Mouse (Mus musculus): ENCODE measurements at regions not wholly inside any gene's neighbourhood (a gene's known extent, or its start where the extent isn't known, plus 50 kb on each side); places are given as distances from the start of the nearest gene placed in this dataset.

GRCm38 (mm10) chr12:32489415-32490139 is 111.1 kb downstream of the Ccdc71l start:
- no peak for DNase-seq (ENCODE audit: low spot score)

DNA sequence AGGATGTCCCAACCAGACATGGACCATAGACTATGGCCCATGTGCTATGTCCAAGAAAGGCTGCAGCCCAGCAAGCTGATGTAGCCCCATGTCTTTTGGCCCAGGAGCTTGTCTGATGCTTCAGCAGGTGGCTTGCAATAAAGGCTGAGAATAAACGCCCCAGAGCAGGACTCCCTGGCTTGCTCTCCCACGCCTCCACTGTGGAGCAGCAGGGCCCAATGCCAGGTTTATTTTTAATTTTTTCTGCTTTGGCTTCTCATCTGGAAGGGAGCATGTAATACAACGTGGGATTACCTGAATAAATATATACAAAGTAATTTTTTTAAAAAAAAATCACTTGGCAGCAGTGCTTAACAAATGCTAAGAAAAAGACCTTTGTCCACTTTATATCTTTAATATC is 125.7 kb downstream of the Ccdc71l start:
- DNase-seq (ENCODE audit: low spot score) = no peak

DNA sequence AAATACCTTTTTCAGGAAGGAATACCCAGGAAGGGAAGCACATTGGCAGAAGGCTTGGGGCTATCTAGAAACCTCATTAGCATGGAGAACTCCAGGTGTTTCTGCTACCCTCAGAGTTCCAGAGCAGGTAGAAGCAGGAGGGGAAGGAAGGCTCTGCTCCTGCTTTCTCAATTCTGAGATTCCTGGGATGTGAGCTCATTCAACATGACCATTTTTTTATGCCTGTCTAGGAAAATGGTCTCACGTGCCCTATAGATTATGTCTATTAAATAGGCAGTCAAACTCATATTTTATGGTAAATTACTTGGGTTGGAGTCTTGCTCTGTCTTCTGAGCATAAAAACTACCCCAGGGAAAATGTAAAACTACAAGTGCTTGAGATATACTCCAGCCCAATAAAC is 130.2 kb downstream of the Ccdc71l start:
- no peak for DNase-seq (ENCODE audit: low spot score)

GRCm38 (mm10) chr12:32525586-32525985 is 147.1 kb downstream of the Ccdc71l start:
- no peak for DNase-seq (ENCODE audit: low spot score)

GRCm38 (mm10) chr12:32531216-32531615 is 152.7 kb downstream of the Ccdc71l start:
- DNase-seq (ENCODE audit: low spot score) = no peak

- DNase-seq (ENCODE audit: low spot score) = no peak
Observed at GRCm38 (mm10) chr12:32533641-32534040, 155.1 kb downstream of the Ccdc71l start.

DNA sequence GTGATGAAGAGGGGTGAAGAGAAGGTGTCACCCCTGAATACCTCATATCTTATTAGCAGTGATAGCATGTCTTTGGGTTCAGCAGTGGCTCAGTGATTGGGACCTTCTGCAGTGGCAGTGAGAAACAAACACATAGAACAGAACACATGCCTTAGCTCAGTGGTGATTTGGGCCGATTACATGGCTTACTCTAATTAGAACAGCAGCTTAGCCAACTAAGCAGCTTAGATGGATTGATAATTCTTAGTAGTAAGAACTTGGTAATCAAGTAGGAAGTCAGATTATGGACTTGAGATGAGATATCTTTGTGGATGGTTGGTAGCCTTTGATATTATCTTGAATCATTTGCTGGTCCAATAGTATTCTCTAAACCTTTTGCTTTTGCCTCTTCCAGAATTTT is 167.0 kb downstream of the Ccdc71l start:
- no peak for DNase-seq (ENCODE audit: low spot score)

DNA sequence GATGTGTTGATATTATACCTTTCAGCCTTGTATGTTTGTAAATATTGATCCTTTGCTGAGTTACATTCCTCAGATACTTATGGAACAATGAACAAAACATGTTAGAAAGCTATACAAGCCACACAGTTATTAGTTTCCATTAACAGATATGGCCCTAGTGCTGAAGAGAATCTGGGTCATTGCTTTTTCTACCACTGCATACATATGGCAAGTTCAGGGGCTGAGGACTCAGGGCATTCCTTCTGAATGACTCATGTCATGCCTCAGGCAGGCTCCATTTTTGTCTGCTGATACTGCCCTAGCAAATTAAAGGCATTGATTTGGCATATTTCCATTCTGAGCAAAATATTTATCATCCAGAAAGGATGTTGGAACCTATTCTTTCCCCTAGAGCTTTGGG is 167.9 kb downstream of the Ccdc71l start:
- no peak for DNase-seq (ENCODE audit: low spot score)

DNA sequence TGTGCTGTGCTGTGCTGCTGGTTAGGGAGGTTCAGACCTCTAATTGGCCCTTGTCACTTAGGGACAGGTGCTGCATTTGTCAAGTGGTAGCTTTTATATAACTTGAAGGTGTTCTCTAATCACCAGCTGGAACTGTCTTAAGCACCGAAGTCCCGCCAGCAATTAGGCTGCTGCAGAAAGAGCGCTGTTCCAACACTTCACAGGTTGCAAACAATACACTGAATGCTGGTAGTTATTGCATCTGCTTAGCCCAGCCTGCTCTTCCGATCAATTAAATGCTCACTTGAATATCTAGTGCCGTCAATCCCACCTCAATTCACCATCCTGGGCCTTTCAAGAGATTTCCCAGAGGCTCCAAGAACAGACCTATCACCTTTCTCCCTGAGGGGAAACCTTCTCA is 175.3 kb downstream of the Ccdc71l start:
- DNase-seq (ENCODE audit: low spot score) = no peak

- DNase-seq (ENCODE audit: low spot score) = no peak
Observed at GRCm38 (mm10) chr12:32567777-32568176, 189.3 kb downstream of the Ccdc71l start.

DNA sequence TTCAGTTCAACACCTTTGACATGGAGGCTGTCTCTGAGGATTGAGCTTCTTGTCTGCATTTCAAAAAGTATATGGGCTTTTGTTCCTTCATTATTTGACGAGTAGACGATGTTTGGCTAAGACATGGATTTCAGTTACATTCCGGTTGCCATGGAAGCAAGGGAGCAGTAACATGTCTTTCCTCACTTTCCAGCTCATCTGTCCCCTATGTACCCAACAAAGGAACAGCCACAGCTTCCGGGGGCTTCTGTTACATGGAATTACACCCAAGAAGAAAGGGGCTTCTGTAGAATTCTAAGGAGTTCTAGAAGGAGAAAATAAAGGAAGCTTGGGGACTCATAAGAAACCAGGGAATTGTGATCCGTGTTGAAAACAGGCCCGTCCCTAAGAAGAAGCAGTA is 202.8 kb downstream of the Ccdc71l start:
- no peak for DNase-seq (ENCODE audit: low spot score)

DNA sequence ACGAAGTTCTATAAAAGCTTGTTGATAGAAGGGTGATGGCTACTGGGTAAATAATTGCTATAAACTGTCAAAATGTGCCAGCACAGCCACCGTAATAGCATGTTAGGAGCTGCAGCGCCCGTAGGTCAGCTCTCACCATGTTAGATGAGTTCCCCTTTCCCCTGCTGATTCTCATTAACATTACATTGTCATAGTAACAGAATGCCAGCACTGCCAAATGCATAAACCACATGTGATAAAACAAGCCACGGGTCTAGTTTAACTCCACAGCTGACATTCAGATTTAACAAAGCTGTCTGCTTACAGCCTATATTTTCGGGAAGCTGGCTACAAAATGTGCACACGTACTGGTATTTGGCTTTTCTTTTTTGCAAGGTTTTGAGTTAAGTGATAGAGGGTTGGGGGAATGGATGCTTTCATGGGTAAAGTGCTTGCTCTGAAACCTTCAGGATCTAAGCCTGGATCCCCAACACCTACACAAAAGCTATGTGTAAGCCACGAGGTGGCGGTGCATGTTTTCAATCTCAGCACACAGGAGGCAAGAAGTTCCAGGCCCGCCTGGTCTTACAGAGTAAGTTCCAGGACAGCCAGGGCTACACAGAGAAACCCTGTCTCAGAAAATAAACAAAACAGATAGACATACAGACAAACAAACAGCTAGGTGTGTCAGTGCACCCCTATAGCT is 217.1 kb upstream of the Nampt start:
- DNase-seq (ENCODE audit: low spot score) = no peak

DNA sequence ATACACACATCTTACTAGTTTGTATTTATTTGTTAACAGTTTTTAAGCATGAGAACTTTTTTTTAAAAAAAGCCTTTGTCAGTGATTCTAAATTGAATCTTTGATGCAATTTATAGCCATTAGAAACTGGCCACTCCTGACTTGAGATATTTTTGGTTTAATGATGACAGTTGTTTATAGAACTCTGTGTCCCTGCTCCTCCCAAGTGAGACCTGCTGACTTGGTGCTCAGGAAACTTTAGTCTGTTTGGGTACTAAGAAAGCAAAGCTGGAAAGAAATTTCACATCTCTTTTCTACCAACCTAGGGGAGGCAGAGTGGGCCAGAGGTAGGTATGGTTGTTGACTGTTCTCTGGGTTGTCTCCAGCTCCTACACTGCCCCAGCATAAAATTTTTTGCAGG is 214.0 kb upstream of the Nampt start:
- DNase-seq (ENCODE audit: low spot score) = no peak

- no peak for DNase-seq (ENCODE audit: low spot score)
Observed at GRCm38 (mm10) chr12:32615000-32615399, 204.3 kb upstream of the Nampt start.

DNA sequence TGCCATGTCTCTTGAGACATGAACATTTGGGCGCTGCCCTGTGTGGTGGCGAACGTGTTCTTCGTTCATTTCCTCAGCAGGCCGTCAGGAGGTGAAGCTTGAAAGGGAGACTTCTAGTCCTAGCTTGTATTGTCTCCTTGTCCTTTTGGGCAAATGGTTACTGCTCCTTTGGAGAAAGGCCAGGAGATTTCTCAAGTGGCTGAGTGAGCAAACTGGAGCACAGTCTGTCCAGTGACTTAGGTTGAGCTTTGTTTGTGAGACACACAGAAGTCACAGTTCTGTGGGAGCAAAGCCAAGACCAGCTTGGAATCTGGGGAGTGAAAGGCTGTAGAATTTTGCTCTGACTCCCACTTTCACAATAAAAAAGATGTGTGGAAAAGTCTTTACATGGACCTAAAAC is 203.3 kb upstream of the Nampt start:
- no peak for DNase-seq (ENCODE audit: low spot score)

- no peak for DNase-seq (ENCODE audit: low spot score)
Observed at GRCm38 (mm10) chr12:32617031-32617430, 202.3 kb upstream of the Nampt start.

DNA sequence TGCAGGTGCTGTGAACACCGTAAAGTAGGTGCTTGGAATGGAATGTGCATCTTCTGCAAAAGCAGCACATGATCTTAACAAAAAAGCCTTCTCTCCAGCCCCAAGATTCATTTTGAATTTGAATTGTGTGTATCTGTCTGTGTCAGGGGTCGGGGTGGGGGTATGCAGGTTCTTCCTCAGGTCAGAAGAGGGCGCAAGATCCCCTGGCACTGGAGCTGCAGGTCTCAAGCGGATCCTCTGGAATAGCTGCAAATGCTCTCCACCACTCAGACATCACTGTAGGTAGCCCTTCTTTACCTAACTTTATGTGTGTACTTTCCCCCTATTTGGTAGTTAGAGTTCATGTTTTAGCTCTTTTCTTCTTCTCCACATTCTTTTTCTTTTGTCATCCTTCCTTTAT is 199.5 kb upstream of the Nampt start:
- DNase-seq (ENCODE audit: low spot score) = no peak

GRCm38 (mm10) chr12:32621739-32622138 is 197.6 kb upstream of the Nampt start:
- peak; percentile 51 for DNase-seq (ENCODE audit: low spot score)

GRCm38 (mm10) chr12:32628552-32628951 is 190.8 kb upstream of the Nampt start:
- no peak for DNase-seq (ENCODE audit: low spot score)

DNA sequence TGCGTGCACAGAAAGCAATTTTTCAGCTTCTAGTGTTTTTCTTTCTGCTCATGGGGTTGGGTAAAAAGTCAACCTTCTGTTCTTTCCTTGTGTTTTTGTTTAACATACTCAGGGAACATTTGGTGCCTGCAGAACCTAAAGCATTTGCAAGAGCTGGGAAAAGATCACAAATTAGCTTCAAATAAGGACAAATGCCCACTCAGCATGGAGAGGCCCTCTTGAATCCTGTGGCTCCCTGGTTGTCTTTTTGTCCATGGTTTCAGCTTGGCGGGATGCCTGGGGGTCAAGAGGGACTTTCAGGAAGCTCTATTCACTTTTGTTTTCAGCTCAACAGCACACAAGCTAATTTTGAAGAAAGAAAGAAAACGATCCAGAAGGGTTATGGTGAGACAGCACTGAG is 186.4 kb upstream of the Nampt start:
- no peak for DNase-seq (ENCODE audit: low spot score)

DNA sequence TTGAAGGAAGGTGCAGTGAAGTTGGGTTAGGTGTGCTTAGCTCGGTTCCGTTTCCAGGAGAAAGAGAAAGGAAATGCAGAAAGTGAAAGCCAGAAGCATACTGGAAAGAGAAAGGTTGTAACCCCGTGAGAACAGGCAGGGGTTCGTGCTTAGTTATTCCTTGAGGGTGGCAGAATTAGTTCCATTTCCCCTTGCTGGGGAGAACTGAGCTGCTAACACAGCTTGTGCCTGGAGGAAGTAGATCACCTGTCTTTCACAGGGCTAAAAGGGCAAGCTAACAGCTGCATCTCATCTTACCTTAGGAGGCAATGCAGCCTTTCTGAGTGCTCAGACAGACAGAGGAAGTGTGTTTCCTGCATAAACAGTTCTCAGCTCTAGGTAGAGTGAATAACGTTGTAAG is 184.3 kb upstream of the Nampt start:
- no peak for DNase-seq (ENCODE audit: low spot score)

- DNase-seq (ENCODE audit: low spot score) = no peak
Observed at GRCm38 (mm10) chr12:32637400-32638100, 181.8 kb upstream of the Nampt start.

DNA sequence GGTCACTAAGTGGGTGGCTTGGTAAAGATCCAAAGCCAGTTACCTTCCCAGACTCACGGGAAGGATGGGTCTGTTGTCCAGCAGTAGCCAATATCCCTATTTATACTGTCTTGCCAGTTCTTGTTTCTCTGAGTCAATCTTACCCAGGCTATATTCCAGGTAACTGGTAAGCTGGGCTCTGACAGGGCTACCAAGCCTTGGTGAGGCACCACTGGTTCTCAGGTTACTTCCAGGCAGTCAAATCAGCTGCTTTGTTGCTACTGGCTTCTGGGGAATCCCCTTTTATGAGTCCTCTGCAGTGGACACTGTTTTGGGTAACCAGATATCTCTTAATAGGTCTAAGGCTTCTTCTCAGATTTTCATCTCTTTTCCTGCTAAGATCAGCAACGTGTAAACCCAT is 178.8 kb upstream of the Nampt start:
- DNase-seq (ENCODE audit: low spot score) = no peak
